Mouse (Mus musculus) adrenal gland, postnatal 4 days (tissue): Measurements from ENCODE around the gene Dgke. TPM values are rescaled to one million over a fixed set of nuclear protein-coding genes. Genes with fewer than 3 reads are reported as not detected.
"Not testable (repeated sequence)": the region's sequence is repeated elsewhere in the genome, so short reads cannot be mapped to it uniquely, and the experiment has no call there.

Experiments
- DNase-seq, 2 experiments: peaks; one replicate each; pipeline ENCODE4 v3.0.0; 2021 to 2022; ENCODE audit warnings: low spot score in 2 of 2, mixed read lengths in 2 of 2
- total RNA-seq, 2 experiments: library from RNA; stranded (reverse); gene quantifications; 2 replicates each; pipeline ENCODE4 v1.2.3; 2021

Gene Dgke
- total RNA-seq, 2 experiments from 2014 or later, result 11.3 to 14.2 TPM

GRCm38 (mm10) chr11:89041073-89041472 lies 25.6 kb downstream of the Dgke start:
- not testable (repeated sequence) for DNase-seq

GRCm38 (mm10) chr11:89039325-89039724 lies 27.3 kb downstream of the Dgke start:
- no peak for DNase-seq

- no peak for DNase-seq
Measured at GRCm38 (mm10) chr11:89038496-89038895, 28.2 kb downstream of the Dgke start.

GRCm38 (mm10) chr11:89035552-89035951 lies 31.1 kb downstream of the Dgke start:
- DNase-seq, result no peak

GRCm38 (mm10) chr11:89034592-89034991 lies 32.1 kb downstream of the Dgke start:
- DNase-seq, result no peak

- DNase-seq, result no peak
Measured at GRCm38 (mm10) chr11:89031189-89031588, 35.5 kb downstream of the Dgke start.

GRCm38 (mm10) chr11:89030552-89030951 lies 36.1 kb downstream of the Dgke start:
- no peak for DNase-seq

- DNase-seq, result no peak
Measured at GRCm38 (mm10) chr11:89028871-89029405, 37.7 kb downstream of the Dgke start.

- no peak for DNase-seq
Measured at GRCm38 (mm10) chr11:89027955-89028361, 38.7 kb downstream of the Dgke start.

- DNase-seq, result no peak
Measured at GRCm38 (mm10) chr11:89026117-89026516, 40.5 kb downstream of the Dgke start.

GRCm38 (mm10) chr11:89025603-89026002 lies 41.0 kb downstream of the Dgke start:
- no peak for DNase-seq

- DNase-seq, result peak; percentile 49 to 72
Measured at GRCm38 (mm10) chr11:89024181-89024881, 42.3 kb downstream of the Dgke start.

- no peak for DNase-seq
Measured at GRCm38 (mm10) chr11:89023477-89023876, 43.2 kb downstream of the Dgke start.

- DNase-seq, result no peak
Measured at GRCm38 (mm10) chr11:89022120-89022731, 44.4 kb downstream of the Dgke start.

- DNase-seq, result no peak
Measured at GRCm38 (mm10) chr11:89021687-89022086, 45.0 kb downstream of the Dgke start.

GRCm38 (mm10) chr11:89020681-89021305 lies 45.9 kb downstream of the Dgke start:
- no peak for DNase-seq

- no peak for DNase-seq
Measured at GRCm38 (mm10) chr11:89017514-89018182, 49.0 kb downstream of the Dgke start.

- DNase-seq, result no peak
Measured at GRCm38 (mm10) chr11:89012241-89012640, 54.4 kb downstream of the Dgke start.

- no peak for DNase-seq
Measured at GRCm38 (mm10) chr11:89009496-89009895, 57.2 kb downstream of the Dgke start.

GRCm38 (mm10) chr11:89009066-89009465 lies 57.6 kb downstream of the Dgke start:
- no peak for DNase-seq

- DNase-seq, result no peak
Measured at GRCm38 (mm10) chr11:89007582-89007981, 59.1 kb downstream of the Dgke start.

- no peak for DNase-seq
Measured at GRCm38 (mm10) chr11:89006404-89006803, 60.2 kb downstream of the Dgke start.
